Mouse (Mus musculus): ENCODE results near the gene Pskh1. TPM values are rescaled to one million over a fixed set of nuclear protein-coding genes. Genes with fewer than 3 reads are reported as not detected.

Gene Pskh1
- 14.4 TPM for polyA plus RNA-seq (2012; fragmentation: generic; extraction: Trizol)
- long read RNA-seq, experiment 1, transcript Pskh1-201 (3 exons, 3,255 nt), result major isoform, 5 of 8 reads
- long read RNA-seq, experiment 1, partial matches to known transcripts, result 0 of 8 reads
- long read RNA-seq, experiment 1, other reads (novel, unspliced or antisense), result 3 of 8 reads
- long read RNA-seq, experiment 2, transcript Pskh1-201 (3 exons, 3,255 nt), result major isoform, 53 of 62 reads
- long read RNA-seq, experiment 2, partial matches to known transcripts, result 6 of 62 reads
- long read RNA-seq, experiment 2, other reads (novel, unspliced or antisense), result 3 of 62 reads

- peaks cover 6% of the 10 kb centered on the region for H3K79me3 ChIP-seq (ENCODE audit: low read depth)
- peak within 1 kb of the TSS; percentile 100 for H3ac ChIP-seq (ENCODE audit: control insufficient read depth, insufficient read length, low read depth)
- H3K4me3 ChIP-seq (ENCODE audit: insufficient read depth, poor library complexity, severe bottlenecking), result peak within 1 kb of the TSS; percentile 75
- H3K36me3 ChIP-seq (ENCODE audit: control insufficient read depth, insufficient read depth), result no peaks in the 10 kb centered on the region
- TF ChIP-seq MYOD1 (IDR thresholded peaks at IDR 0.05; ENCODE audit: control insufficient read depth, insufficient read length, low read depth) (no peak), CTCF (IDR thresholded peaks at IDR 0.05; ENCODE audit: control insufficient read depth, insufficient read depth, insufficient read length) (no peak)
- peaks cover 24% of the 10 kb centered on the region for H3K79me2 ChIP-seq (ENCODE audit: control insufficient read depth, insufficient read depth)
- H3K27me3 ChIP-seq (ENCODE audit: control insufficient read depth, insufficient read depth, insufficient read length), result no peaks in the 10 kb centered on the region
Measured at GRCm38 (mm10) chr8:105900180-105900940, at the start of gene Pskh1. Gene Pskh1 (plus strand): TSS chr8:105900441.

- Histone ChIP-seq H3K79me3 (ENCODE audit: low read depth) (peaks cover 8% of the 10 kb centered on the region), H3ac (ENCODE audit: control insufficient read depth, insufficient read length, low read depth) (peak overlapping the region; percentile 30), H3K36me3 (ENCODE audit: control insufficient read depth, insufficient read depth) (peaks cover 31% of the 10 kb centered on the region), H3K79me2 (ENCODE audit: control insufficient read depth, insufficient read depth) (peaks cover 34% of the 10 kb centered on the region), H3K27me3 (ENCODE audit: control insufficient read depth, insufficient read depth, insufficient read length) (no peaks in the 10 kb centered on the region), H3K4me3 (ENCODE audit: insufficient read depth, poor library complexity, severe bottlenecking) (peak overlapping the region; percentile 28)
- no peak for TF ChIP-seq CTCF (IDR thresholded peaks at IDR 0.05; ENCODE audit: control insufficient read depth, insufficient read depth, insufficient read length)
Measured at GRCm38 (mm10) chr8:105850611-105851010, 49.6 kb upstream of the Pskh1 start.

GRCm38 (mm10) chr8:105851651-105852143, 48.5 kb upstream of the Pskh1 start:
- H3K4me3 ChIP-seq (ENCODE audit: insufficient read depth, poor library complexity, severe bottlenecking), result peak overlapping the region; percentile 93
- TF ChIP-seq CTCF (IDR thresholded peaks at IDR 0.05; ENCODE audit: control insufficient read depth, insufficient read depth, insufficient read length) (no peak), MAX (IDR thresholded peaks at IDR 0.05) (peak; percentile 49)
- H3K79me3 ChIP-seq (ENCODE audit: low read depth), result peaks cover 19% of the 10 kb centered on the region
- H3K79me2 ChIP-seq (ENCODE audit: control insufficient read depth, insufficient read depth), result peaks cover 45% of the 10 kb centered on the region
- no peaks in the 10 kb centered on the region for H3K27me3 ChIP-seq (ENCODE audit: control insufficient read depth, insufficient read depth, insufficient read length)
- H3K36me3 ChIP-seq (ENCODE audit: control insufficient read depth, insufficient read depth), result peaks cover 22% of the 10 kb centered on the region
- H3ac ChIP-seq (ENCODE audit: control insufficient read depth, insufficient read length, low read depth), result peak overlapping the region; percentile 82

- Histone ChIP-seq H3K27me3 (ENCODE audit: control insufficient read depth, insufficient read depth, insufficient read length) (no peaks in the 10 kb centered on the region), H3K79me2 (ENCODE audit: control insufficient read depth, insufficient read depth) (peaks cover 50% of the 10 kb centered on the region), H3ac (ENCODE audit: control insufficient read depth, insufficient read length, low read depth) (no peak overlapping the region), H3K79me3 (ENCODE audit: low read depth) (peaks cover 24% of the 10 kb centered on the region), H3K4me3 (ENCODE audit: insufficient read depth, poor library complexity, severe bottlenecking) (no peak overlapping the region), H3K36me3 (ENCODE audit: control insufficient read depth, insufficient read depth) (peaks cover 17% of the 10 kb centered on the region)
- TF ChIP-seq MYOG (IDR thresholded peaks at IDR 0.05; ENCODE audit: control insufficient read depth, extremely low read depth, insufficient read length) (no peak), CTCF (IDR thresholded peaks at IDR 0.05; ENCODE audit: control insufficient read depth, insufficient read depth, insufficient read length) (no peak), USF1 (IDR thresholded peaks at IDR 0.05; ENCODE audit: low read depth) (no peak), CEBPB (IDR thresholded peaks at IDR 0.05; ENCODE audit: low read depth) (no peak), MYOD1 (IDR thresholded peaks at IDR 0.05; ENCODE audit: control insufficient read depth, insufficient read length, low read depth) (no peak), MAX (IDR thresholded peaks at IDR 0.05) (no peak), FOSL1 (IDR thresholded peaks at IDR 0.05; ENCODE audit: insufficient read depth, low read length, poor library complexity, severe bottlenecking) (no peak)
Measured at GRCm38 (mm10) chr8:105852146-105852729, 48.0 kb upstream of the Pskh1 start.

GRCm38 (mm10) chr8:105853178-105853577, 47.1 kb upstream of the Pskh1 start, which contains the start of gene Cenpt:
Gene Cenpt (minus strand): TSS chr8:105853278.
- Histone ChIP-seq H3K79me2 (ENCODE audit: control insufficient read depth, insufficient read depth) (peaks cover 60% of the 10 kb centered on the region), H3K79me3 (ENCODE audit: low read depth) (peaks cover 31% of the 10 kb centered on the region), H3K36me3 (ENCODE audit: control insufficient read depth, insufficient read depth) (peaks cover 18% of the 10 kb centered on the region), H3K4me3 (ENCODE audit: insufficient read depth, poor library complexity, severe bottlenecking) (no peak within 1 kb of the TSS), H3ac (ENCODE audit: control insufficient read depth, insufficient read length, low read depth) (no peak within 1 kb of the TSS), H3K27me3 (ENCODE audit: control insufficient read depth, insufficient read depth, insufficient read length) (no peaks in the 10 kb centered on the region)
- TF ChIP-seq MAX (IDR thresholded peaks at IDR 0.05) (no peak), CTCF (IDR thresholded peaks at IDR 0.05; ENCODE audit: control insufficient read depth, insufficient read depth, insufficient read length) (no peak), USF1 (IDR thresholded peaks at IDR 0.05; ENCODE audit: low read depth) (no peak)

GRCm38 (mm10) chr8:105854303-105854702, 45.9 kb upstream of the Pskh1 start:
- Histone ChIP-seq H3K79me2 (ENCODE audit: control insufficient read depth, insufficient read depth) (peaks cover 69% of the 10 kb centered on the region), H3K36me3 (ENCODE audit: control insufficient read depth, insufficient read depth) (peaks cover 8% of the 10 kb centered on the region), H3K4me3 (ENCODE audit: insufficient read depth, poor library complexity, severe bottlenecking) (peak overlapping the region; percentile 11), H3K27me3 (ENCODE audit: control insufficient read depth, insufficient read depth, insufficient read length) (no peaks in the 10 kb centered on the region), H3ac (ENCODE audit: control insufficient read depth, insufficient read length, low read depth) (no peak overlapping the region), H3K79me3 (ENCODE audit: low read depth) (peaks cover 31% of the 10 kb centered on the region)
- TF ChIP-seq FOSL1 (IDR thresholded peaks at IDR 0.05; ENCODE audit: insufficient read depth, low read length, poor library complexity, severe bottlenecking), result no peak
- TF ChIP-seq MYOD1 (IDR thresholded peaks at IDR 0.05; ENCODE audit: control insufficient read depth, insufficient read length, low read depth), result no peak
- no peak for TF ChIP-seq CEBPB (IDR thresholded peaks at IDR 0.05; ENCODE audit: low read depth)
- no peak for TF ChIP-seq USF1 (IDR thresholded peaks at IDR 0.05; ENCODE audit: low read depth)
- no peak for TF ChIP-seq CTCF (IDR thresholded peaks at IDR 0.05; ENCODE audit: control insufficient read depth, insufficient read depth, insufficient read length)
- TF ChIP-seq MAX (IDR thresholded peaks at IDR 0.05), result no peak
- no peak for TF ChIP-seq MYOG (IDR thresholded peaks at IDR 0.05; ENCODE audit: control insufficient read depth, extremely low read depth, insufficient read length)
